Mouse (Mus musculus): ENCODE results near the gene Aurkb.
A peak's percentile ranks its signal among the peaks of the same experiment; 100 is the strongest.
"Not testable (repeated sequence)": the region's sequence is repeated elsewhere in the genome, so short reads cannot be mapped to it uniquely, and the experiment has no call there.

Gene Aurkb

DNA sequence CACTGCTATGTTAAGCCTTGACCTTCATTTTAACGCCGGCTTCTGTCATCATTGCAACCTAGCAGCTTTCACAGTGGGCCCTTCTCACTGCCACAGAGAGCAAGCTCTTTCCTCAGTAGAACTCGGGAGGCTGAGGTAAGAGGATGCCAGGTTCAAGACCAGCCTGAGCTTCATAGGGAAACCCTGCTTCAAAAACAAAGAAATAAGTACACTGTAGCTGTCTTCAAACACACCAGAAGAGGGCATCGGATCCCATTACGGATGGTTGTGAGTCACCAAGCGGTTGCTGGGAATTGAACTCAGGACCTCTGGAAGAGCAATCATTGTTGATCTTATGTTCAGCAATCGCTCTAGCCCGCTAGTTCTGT is 35.4 kb downstream of the Aurkb start:
- DNase-seq (ENCODE audit: low read depth, low spot score): no peak

DNA sequence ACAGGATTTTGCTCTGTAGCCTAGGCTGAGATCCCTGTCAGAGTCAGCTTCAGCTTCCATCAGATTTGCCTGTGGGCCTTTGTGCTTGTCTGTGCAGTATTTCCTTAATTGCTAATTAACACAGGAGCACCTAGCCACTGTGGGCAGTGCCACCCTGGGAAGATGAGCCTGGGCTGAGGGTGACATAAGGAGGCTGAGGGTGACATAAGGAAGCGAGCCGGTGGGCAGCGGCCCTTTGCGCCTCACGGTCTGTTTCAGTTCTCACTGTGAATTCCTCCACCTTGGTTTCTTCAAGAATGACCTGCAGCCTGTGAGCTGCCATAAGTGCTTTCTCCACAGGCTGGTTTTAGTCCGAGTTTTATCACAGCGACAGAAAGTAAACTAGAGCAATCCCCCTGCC is 36.2 kb downstream of the Aurkb start:
- DNase-seq (ENCODE audit: low read depth, low spot score): no peak

DNA sequence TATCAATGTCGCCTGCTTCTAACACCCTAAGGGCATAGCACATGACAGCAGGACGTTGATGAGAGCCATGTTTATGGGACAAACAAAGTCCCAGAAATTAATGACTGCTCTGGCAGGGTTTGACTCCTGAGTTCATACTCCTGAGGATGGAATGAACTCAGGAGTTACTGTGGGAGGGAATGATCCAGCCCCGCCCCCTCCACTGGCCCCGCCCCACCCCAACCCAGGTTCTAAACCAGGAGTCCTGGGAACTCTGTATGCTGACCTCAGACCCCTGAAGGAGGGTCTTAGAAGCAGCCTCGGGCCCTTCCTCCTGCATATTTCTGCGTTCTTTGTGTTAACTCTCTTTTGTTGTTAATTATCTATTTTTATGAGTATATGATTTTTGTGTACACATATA is 40.2 kb downstream of the Aurkb start:
- DNase-seq (ENCODE audit: low read depth, low spot score): no peak

DNA sequence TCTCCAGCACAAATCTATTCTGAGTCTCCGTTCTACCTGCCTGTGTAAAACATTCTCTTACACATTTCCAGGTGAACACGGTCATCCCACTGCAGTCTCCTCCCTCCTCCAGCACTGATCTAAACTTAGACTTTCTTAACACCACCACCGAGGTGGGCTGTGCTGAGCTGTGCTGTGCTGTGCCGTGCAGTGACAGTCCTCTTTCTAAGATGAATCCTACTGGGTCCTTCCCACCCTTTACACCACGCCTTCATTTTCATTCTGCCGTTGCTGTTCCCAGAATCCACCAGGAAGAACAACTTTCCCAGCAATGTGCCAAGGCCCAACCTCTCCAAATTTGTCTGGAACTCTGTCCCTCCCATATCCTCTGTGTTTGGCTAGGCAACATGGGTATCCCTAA is 40.9 kb downstream of the Aurkb start:
- no peak for DNase-seq (ENCODE audit: low read depth, low spot score)

DNA sequence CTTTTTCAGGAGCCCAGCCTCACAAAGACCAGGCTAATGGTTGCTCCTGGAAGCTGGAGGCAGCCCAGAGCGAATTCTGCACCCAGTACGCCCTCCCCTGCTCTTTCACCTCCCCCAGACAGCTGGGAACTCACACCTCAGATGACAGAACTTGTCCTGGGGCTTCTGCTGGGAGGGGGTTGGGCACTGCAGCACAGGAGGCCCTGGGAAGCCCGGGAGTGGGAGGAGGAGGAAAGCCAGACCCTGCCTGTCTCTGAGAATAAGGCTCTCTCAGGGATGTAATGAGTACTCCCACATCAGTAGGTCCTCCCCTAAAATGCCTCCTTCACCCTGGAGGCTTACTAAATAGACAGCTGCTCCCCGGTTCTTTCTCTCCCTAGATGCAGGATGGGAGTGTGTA is 41.6 kb downstream of the Aurkb start:
- no peak for DNase-seq (ENCODE audit: low read depth, low spot score)

DNA sequence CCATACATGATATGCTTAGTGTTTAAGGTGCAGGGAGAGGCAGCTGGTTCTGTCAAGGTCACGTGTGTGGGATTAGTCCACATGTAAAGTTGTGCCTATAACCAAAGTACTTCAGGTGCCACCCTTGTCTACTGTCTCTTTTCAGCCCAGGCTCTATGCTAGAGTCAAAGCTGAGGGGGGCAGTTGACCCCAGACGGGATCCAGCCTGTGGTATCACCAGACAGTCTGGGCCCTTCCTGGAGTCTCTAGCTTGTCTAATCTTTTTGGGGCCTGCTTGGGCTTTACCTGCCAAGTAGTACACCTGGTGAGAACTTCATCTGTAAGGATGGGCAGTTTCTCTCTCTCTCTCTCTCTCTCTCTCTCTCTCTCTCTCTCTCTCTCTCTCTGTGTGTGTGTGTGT is 42.1 kb downstream of the Aurkb start:
- DNase-seq (ENCODE audit: low read depth, low spot score): no peak

DNA sequence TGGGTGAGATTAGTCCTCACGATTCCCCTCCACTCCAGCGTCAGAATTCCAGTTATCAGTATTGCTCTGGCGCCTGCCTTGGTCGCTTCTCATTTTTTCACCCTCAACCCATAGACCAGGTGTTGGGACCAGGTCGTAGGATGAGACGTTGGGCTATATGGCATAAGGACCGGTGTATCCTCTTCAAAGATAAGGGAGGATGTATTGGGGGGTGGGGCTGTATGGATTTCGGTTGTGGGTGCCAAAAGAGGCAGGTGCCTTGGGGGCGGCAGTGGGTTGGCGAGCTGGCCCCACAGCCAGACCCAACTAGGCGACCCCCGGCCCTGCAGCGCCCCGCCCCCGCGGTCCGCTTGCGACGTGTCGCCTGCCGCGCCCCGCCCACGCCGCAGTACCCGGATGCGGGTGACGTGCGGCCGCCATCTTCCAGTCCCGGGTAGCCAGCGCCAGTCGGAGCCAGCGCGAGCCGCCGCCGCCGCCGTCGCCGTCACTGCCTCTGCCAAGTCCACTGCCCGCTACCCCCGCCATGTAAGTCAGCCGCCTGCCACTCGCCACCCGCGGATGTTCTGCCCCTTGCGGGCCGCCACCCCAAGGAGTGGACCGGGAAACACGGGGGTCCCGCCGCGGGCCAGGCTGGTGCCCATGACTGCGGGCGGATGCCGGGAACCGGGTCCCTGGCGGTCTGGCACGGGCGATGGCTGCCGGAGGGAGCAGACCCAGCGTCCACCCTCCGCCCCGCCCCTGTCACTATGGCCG is 42.8 kb downstream of the Aurkb start, which contains the start of gene Vamp2:
Vamp2 (plus strand) TSS at position 388 of the 753 bp plus-strand sequence.
- DNase-seq (ENCODE audit: low read depth, low spot score): peak; percentile 84

DNA sequence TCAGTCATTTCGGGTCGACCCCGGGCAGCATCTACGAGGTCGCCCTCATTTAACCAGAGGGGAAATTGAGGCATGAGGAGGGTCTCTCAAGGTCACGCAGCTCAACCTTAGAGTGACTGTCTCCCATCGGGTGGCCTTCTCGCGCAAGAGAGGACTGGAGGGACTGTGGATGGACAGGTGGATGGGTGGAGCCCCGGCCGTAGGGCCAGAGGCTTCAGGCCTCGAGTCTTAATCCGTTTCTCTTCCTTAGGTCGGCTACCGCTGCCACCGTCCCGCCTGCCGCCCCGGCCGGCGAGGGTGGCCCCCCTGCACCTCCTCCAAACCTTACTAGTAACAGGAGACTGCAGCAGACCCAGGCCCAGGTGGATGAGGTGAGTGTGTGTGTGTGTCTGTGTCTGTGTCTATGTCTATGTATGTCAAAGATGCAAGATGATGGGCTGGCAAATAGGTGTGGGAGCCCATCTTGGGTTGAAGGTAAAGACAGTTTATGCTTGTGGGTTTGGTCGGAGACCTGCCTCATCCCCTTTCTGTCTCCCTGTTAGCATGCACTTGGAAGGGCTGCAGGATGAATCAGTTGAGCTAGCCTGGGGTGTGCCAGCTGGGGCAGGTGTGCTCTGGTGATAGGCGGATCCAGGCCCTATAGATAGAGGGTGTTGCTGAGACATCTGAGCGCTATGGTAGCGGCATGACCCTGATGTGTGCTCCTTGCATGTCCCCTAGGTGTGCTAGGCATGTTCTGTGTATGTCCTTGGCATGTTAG is 43.6 kb downstream of the Aurkb start:
- no peak for DNase-seq (ENCODE audit: low read depth, low spot score)

DNA sequence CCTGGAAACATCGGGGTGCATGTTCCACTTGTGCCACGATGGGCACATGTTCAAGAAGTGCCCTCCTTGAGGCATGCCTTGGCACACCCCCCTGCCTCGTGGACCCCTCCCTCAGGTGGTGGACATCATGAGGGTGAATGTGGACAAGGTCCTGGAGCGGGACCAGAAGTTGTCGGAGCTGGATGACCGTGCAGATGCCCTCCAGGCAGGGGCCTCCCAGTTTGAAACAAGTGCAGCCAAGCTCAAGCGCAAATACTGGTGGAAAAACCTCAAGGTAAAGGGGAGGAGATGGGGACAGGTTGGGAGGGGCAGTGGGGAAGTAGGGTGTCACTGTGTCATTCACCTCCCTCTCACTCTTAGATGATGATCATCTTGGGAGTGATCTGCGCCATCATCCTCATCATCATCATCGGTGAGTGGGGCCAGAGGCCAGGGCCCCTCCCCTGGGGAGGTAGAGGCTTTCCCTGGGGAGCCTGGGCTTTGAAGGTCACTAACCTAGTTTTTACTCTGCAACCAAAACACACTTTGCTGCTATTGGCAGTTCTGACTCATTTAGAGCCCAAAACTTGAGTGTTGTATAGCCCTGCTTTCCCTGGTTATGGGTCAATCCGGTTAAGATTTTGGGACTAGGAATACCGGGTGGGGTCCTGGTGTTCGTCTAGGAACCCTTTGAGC is 44.3 kb downstream of the Aurkb start:
- no peak for DNase-seq (ENCODE audit: low read depth, low spot score)

DNA sequence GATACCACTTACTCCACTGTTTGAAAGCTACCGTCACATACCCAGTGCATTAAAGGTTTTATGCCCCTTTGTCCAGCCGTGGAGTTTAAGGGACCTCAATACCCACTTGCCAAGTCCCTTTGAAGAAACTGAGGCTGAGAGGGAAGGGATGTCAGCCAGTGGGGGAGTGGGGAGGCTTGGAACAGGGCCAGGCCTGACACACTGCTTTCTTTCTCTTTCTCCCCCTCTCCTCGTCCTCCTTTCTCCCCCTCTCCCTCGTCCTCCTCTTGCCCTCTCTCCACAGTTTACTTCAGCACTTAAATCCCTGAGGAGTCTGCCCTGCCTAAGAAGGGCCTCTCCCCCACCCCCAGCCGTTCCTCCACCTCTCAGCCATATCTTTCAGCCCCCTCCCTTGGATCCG is 44.9 kb downstream of the Aurkb start:
- no peak for DNase-seq (ENCODE audit: low read depth, low spot score)

DNA sequence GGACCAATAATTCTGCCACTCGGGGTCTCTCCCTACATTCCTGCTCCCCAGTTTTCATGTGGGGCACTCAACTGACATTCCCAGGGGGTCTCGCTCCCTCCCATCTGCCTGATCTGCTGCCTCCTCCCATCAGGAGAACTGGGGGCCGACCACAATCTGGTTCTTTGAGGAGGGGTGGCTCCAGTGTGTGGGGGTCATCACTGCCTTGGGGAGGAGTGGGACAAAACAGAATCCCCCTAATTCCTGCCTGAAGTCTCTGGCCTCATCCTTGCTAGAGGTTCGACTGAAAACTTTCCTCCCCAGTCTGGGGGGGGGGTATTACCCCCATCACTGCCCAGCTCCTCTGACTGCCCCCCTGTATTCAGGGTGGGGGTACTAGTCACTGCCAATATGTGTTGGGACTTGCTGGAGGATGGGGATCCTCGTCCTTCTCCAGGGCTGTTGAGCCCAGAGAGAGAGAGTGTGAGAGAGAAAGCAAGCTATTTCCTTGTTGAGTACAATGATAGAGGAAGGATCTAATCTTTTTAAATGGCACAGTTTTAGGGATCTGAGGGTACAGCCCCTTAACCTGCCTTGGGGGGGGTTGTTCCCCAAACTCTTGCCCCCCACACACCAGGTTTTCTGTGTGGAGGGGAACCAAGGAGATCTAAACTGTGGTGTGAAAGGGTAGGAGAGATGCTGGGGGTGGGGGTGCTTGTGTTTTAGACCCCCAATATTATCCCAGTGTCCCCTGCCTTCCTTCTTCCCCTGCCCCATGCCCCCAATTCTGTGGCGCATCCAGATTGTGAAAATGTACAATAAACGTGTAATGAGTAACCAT is 46.3 kb downstream of the Aurkb start:
- DNase-seq (ENCODE audit: low read depth, low spot score): no peak

DNA sequence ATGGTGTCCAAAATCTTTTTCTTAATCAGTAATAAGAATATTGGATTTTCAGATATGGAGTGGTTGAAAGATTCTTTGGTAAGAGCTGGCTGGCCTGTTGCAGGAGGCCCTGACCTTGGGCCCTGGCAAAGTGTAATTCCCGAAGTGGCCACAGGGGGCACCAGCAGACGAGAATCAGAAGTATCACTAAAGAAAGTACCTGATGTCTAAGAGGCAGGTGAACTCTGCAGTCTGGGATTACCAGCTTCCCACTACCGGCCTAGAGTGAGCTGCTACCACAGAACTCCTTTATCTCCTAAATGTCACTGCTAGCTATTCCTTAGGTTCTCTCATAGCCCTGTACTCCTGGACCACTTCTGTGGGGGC is 46.9 kb downstream of the Aurkb start:
- DNase-seq (ENCODE audit: low read depth, low spot score): no peak

DNA sequence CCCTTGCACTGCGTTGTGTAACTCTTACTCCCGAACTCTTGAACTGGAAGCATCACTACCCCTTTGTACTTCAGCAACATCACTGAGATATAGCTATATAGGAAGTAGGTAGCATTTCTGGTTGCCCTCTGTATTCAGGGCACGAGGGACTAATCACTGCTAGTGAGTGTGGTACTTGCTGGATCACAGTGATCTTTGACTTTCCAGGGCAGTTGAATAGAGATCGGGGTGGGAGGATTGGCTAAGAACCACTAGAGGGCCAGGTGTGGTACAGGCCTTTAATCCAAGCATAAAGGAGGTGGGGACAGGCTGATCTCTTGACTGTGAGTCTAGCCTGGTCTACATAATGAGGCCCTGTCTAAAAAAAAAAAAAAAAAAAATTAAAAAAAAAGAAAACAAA is 47.4 kb downstream of the Aurkb start:
- no peak for DNase-seq (ENCODE audit: low read depth, low spot score)

DNA sequence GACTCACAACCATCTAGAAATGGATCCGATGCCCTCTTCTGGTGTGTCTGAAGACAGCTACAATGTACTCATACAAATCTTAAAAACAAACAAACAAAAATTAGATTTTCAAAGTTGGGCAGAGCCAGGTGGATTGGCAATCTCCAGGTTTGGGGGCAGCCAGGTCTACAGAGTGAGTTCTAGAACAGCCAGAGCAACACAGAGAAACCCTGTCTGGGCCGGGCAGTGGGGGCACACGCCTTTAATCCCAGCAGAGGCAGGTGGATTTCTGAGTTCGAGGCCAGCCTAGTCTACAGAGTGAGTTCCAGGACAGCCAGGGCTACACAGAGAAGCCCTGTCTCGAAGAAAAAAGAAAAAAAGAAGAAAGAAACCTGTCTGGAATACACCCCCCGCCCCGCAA is 48.4 kb downstream of the Aurkb start:
- DNase-seq (ENCODE audit: low read depth, low spot score): not testable (repeated sequence)

DNA sequence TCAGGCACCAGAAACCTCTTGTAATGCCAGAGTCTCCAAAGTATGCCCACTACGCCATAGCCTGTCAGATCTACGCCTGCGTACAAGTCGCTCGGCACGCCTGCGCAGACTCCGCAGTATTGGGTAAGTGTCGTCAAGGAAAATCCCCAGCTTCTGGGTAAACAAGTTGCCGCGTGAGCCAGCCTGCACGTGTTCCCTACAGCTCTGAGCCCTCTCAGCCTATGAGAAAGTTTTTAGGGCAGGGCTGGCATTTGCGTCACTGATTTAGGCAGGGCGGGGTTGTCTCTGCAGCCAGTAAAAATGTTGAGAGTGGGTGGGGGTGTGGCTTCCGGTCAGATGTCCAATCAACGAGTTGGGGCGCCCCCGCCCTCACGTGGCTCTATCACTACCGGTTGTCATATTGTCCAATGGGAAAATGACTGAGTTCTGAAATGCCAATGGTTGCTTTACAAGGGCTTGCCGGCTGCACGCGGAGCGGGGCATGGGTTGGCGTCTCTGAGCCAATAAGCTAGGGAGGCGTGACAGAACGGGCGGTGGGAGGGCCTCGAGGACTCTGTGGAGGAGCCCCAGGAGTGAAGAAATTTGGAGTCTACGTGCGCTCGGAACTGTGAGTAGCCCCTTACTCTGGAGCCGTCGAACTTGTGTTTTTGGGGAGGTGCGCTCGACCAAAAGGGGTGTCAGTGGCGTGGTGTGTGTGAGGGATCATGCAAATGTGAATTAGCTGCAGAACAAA is 49.4 kb downstream of the Aurkb start, which contains the start of gene Per1:
Per1 (plus strand) TSS at position 521 of the 733 bp plus-strand sequence.
- peak; percentile 95 for DNase-seq (ENCODE audit: low read depth, low spot score)

DNA sequence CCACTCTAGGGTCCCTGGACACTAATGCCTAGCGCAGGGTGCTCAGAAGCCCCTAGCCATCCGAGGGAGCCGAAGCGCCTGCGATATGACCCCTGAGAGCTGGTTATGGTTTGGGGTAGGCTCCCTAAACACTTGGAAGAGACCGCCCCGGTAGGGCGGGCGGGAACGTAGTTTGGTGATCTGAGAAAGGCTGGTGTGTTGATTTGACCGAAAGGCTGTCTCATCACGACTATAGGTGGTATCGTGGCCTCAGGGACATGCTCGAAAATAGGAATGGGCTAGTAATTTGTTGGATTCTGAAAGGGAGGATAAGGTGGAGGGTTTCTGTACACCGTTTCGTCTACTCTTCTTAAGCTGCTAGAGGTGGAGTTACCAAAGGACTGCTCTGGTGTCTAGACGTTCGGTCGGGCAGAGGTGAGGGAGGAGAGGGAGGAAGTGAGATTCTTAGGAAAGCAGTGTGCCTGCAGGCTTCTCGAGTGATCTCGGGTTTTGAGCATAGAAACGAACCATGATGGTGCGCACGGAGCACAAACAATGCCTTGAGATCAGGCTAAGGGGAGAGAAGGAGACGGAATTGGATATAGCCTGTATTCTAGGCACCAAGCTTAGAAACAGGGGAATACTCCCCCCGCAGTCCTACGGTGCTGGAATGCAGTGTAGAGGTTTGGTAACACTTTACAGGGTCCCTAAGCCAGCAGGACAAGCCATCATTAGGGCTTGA is 50.2 kb downstream of the Aurkb start:
- no peak for DNase-seq (ENCODE audit: low read depth, low spot score)

DNA sequence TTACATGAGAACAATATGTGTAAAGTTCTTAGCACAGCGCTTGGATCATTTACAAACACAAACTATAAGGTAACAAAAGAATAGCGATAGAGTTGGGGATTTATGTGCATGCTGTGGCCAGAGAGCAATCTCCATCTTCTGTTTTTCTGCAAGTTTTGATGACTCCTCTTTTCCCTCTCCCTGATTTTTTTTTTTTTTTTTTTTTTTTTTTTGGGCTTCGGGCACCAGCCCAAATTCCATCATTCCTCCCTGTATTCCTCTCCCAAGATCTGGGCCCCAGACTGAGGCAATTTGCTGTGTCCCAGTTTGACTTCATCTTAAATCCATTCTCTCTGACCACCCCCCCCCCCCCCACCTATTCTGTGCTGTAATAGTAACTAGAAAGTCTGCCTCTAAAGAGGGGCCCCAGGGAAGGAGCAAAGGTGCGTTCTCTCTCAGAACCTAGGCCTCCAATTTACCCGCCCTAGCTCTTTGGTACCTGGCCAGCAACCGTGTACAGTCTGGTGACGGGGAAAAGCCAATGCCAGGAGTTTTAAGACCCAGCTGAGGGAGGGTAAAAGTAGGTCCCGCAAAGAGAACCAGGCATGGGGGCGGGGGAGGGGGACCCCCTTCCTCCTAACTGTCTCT is 51.0 kb downstream of the Aurkb start:
- DNase-seq (ENCODE audit: low read depth, low spot score): no peak

DNA sequence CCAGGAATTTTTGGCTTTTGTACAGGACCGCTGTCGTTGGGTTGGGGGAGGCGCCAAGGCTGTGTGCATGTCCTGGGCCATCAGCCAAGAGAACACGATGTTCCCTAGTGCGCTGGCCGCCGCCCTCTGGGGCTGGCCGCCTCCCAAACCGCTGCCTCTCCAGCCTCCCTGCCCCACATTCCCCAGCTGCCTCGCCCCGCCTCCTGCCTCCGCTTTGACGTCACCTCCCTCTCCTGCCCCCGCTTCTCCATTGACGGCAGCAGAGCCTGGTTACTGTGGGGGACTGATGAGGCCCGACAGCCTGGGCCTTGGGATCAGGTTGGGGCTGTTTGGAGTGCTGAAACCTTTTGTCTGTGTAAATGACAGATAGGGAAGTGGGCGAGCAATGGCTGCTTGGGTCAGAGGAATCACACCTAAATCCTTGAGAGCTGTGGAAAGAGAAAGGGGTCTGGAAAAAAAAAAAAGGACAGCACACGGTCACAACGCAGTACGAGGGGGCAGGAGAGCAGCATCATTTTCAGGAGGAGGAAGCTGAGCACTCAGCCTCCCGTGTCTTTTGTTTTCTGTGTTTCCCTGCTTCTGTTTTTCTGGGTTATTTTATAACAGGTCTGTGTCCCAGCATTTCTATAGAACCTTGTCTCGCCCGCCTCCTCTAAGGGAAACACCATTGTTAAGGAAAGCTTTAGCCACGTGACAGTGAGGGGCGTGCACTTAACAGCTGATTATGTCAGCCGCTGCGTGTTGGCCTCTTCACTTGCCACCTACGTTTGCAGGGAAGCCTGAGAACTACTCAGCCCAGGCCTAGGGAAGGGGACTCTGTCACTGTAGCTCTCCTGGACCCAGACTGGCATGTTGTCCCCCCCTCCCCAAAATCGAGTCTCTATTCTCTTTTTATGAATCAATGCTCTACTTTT is 51.8 kb downstream of the Aurkb start:
- DNase-seq (ENCODE audit: low read depth, low spot score): no peak

All from embryo, embryonic 11.5 days (tissue).